Mouse (Mus musculus) liver, adult 2 months (tissue): ENCODE data around the gene Tkfc. TPM values are rescaled to one million over a fixed set of nuclear protein-coding genes. Genes with fewer than 3 reads are reported as not detected.

Experiments used
- DNase-seq: peaks from one replicate; pipeline ENCODE4 v3.0.0-alpha.2; 2011; ENCODE audit warnings: low read depth, low spot score; ENCODE audit errors: extremely low read depth
- H3K27ac ChIP-seq: fragments of 200-500 bp; replicated peaks from 2 replicates; pipeline ENCODE4 v1.5.1; 2012; ENCODE audit warnings: low read depth, mild to moderate bottlenecking, control low read depth, inconsistent platforms, low read length; ENCODE audit not compliant: insufficient read depth
- H3K27me3 ChIP-seq: fragments of 200-500 bp; 2 replicates; pipeline ENCODE4 v1.6.1; 2012; ENCODE audit warnings: mild to moderate bottlenecking, moderate library complexity, low read length, inconsistent platforms; ENCODE audit not compliant: control insufficient read depth, insufficient read depth
- H3K36me3 ChIP-seq: fragments of 200-500 bp; 2 replicates; pipeline ENCODE4 v1.6.1; 2012; ENCODE audit warnings: low read length, inconsistent platforms; ENCODE audit not compliant: control insufficient read depth, insufficient read depth
- H3K4me1 ChIP-seq: fragments of 200-500 bp; 2 replicates; pipeline ENCODE4 v1.6.1; 2011; ENCODE audit warnings: low read length; ENCODE audit not compliant: control insufficient read depth, insufficient read depth
- H3K4me3 ChIP-seq: fragments of 200-500 bp; 2 replicates; pipeline ENCODE4 v1.5.1; 2011; ENCODE audit warnings: low read depth, mild to moderate bottlenecking, control low read depth, low read length, moderate library complexity; ENCODE audit not compliant: insufficient read depth
- H3K79me2 ChIP-seq: fragments of 200-500 bp; 2 replicates; pipeline ENCODE4 v1.6.1; 2012; ENCODE audit warnings: inconsistent platforms, mild to moderate bottlenecking, low read length, moderate library complexity; ENCODE audit not compliant: control insufficient read depth, insufficient read depth
- H3K9ac ChIP-seq: fragments of 200-500 bp; 2 replicates; pipeline ENCODE4 v1.6.1; 2012; ENCODE audit warnings: low read depth, mild to moderate bottlenecking, control low read depth, inconsistent platforms, low read length
- CTCF ChIP-seq: fragments of 200-500 bp; IDR thresholded peaks from 2 replicates; pipeline ENCODE4 v1.5.1; 2011; ENCODE audit warnings: low read depth, low read length, control low read depth
- POLR2A ChIP-seq: fragments of 200-500 bp; IDR thresholded peaks from 2 replicates; pipeline ENCODE4 v1.6.1; 2011; ENCODE audit warnings: low read length, control low read depth; ENCODE audit not compliant: insufficient read depth; ENCODE audit errors: extremely low read depth
- WGBS: fragments of 180-500 bp; shearing (Covaris S2); methylation state at CpG from one replicate; pipeline ENCODE4 v1.1.7; 2018; 5-methylcytosine and 5-hydroxymethylcytosine counted together
- polyA plus RNA-seq: library from polyadenylated mRNA; depleted of rRNA; stranded (reverse); fragments of >200 nt; gene quantifications from 2 replicates; pipeline ENCODE4 v1.2.3, GENCODE M21; 2012; rRNA removed
- total RNA-seq: library from RNA; depleted of rRNA; stranded (reverse); fragments of >200 nt; gene quantifications from 2 replicates; pipeline ENCODE4 v1.2.3, GENCODE M21; 2014; rRNA removed

The Tkfc gene
- 72.6 and 87.6 TPM in 2 replicates for total RNA-seq
- polyA plus RNA-seq = 294 and 417 TPM in 2 replicates

GRCm38 (mm10) chr19:10605293-10605900 lies at the start of gene Tkfc, which contains the start of gene Ddb1:
Tkfc (minus strand) TSS chr19:10605654.
Ddb1 (plus strand) TSS chr19:10605327.
- Histone ChIP-seq H3K79me2 (peaks cover 29% of the 10 kb centered on the region; the same call in 1 of the 2 replicates), H3K4me1 (peaks cover 15% of the 10 kb centered on the region), H3K27me3 (no peaks in the 10 kb centered on the region), H3K4me3 (peak within 1 kb of the TSS; percentile 89), H3K27ac (peak within 1 kb of the TSS; percentile 88), H3K9ac (peak within 1 kb of the TSS; percentile 94), H3K36me3 (peaks cover 31% of the 10 kb centered on the region)
- peak; percentile 91 for DNase-seq
- TF ChIP-seq POLR2A (peak; percentile 78), CTCF (peak; percentile 62)
- WGBS = under 1% methylated on average over 49 of the region's 49 CpGs

GRCm38 (mm10) chr19:10648156-10648555 lies 42.7 kb upstream of the Tkfc start:
- H3K79me2 ChIP-seq = no peaks in the 10 kb centered on the region; the same call in 1 of the 2 replicates
- no peak overlapping the region for H3K4me3 ChIP-seq
- no peak overlapping the region for H3K27ac ChIP-seq
- peaks cover 36% of the 10 kb centered on the region; the same call in 1 of the 2 replicates for H3K36me3 ChIP-seq
- no peaks in the 10 kb centered on the region for H3K27me3 ChIP-seq
- TF ChIP-seq POLR2A = no peak
- no peak for TF ChIP-seq CTCF
- no peaks in the 10 kb centered on the region for H3K4me1 ChIP-seq
- no peak overlapping the region for H3K9ac ChIP-seq
- 88% methylated on average over 8 of the region's 8 CpGs for WGBS
- no peak for DNase-seq

GRCm38 (mm10) chr19:10645616-10646015 lies 40.2 kb upstream of the Tkfc start:
- WGBS = 90% methylated on average over 2 of the region's 2 CpGs
- Histone ChIP-seq H3K79me2 (no peaks in the 10 kb centered on the region; the same call in 1 of the 2 replicates), H3K36me3 (peaks cover 43% of the 10 kb centered on the region; the same call in 1 of the 2 replicates), H3K4me3 (no peak overlapping the region), H3K27ac (no peak overlapping the region), H3K4me1 (no peaks in the 10 kb centered on the region), H3K9ac (no peak overlapping the region), H3K27me3 (no peaks in the 10 kb centered on the region)
- no peak for TF ChIP-seq POLR2A
- no peak for TF ChIP-seq CTCF
- DNase-seq = no peak

- Histone ChIP-seq H3K27me3 (no peaks in the 10 kb centered on the region), H3K27ac (no peak overlapping the region), H3K36me3 (peaks cover 28% of the 10 kb centered on the region; the same call in 1 of the 2 replicates), H3K9ac (no peak overlapping the region), H3K4me1 (peaks cover 2% of the 10 kb centered on the region), H3K4me3 (no peak overlapping the region), H3K79me2 (peaks cover 3% of the 10 kb centered on the region; the same call in 1 of the 2 replicates)
- no peak for TF ChIP-seq CTCF
- TF ChIP-seq POLR2A = no peak
- WGBS = 76% methylated on average over 13 of the region's 13 CpGs
- no peak for DNase-seq
Observed at GRCm38 (mm10) chr19:10640589-10641378, 35.3 kb upstream of the Tkfc start.

GRCm38 (mm10) chr19:10640080-10640479 lies 34.6 kb upstream of the Tkfc start:
- DNase-seq = no peak
- no peaks in the 10 kb centered on the region for H3K27me3 ChIP-seq
- peaks cover 23% of the 10 kb centered on the region; the same call in 1 of the 2 replicates for H3K36me3 ChIP-seq
- peaks cover 10% of the 10 kb centered on the region; the same call in 1 of the 2 replicates for H3K79me2 ChIP-seq
- H3K4me1 ChIP-seq = peaks cover 9% of the 10 kb centered on the region
- no peak overlapping the region for H3K27ac ChIP-seq
- 57% methylated on average over 5 of the region's 5 CpGs for WGBS
- H3K9ac ChIP-seq = no peak overlapping the region
- H3K4me3 ChIP-seq = no peak overlapping the region
- TF ChIP-seq CTCF (no peak), POLR2A (no peak)
